Mouse (Mus musculus): ENCODE measurements around the gene Lhpp. TPM values are rescaled to one million over a fixed set of nuclear protein-coding genes. Genes with fewer than 3 reads are reported as not detected.

The Lhpp gene
- polyA plus RNA-seq, 1 experiment = 2.4 TPM

GRCm38 (mm10) chr7:132657371-132658057, 47.1 kb downstream of the Lhpp start:
- TF ChIP-seq GATA1 (IDR thresholded peaks at IDR 0.05; ENCODE audit: low read length) = no peak

- TF ChIP-seq GATA1 (IDR thresholded peaks at IDR 0.05; ENCODE audit: low read length) = no peak
These were observed 47.6 kb downstream of the Lhpp start for GRCm38 (mm10) chr7:132658058-132658450.

- no peak for TF ChIP-seq GATA1 (IDR thresholded peaks at IDR 0.05; ENCODE audit: low read length)
These were observed 48.2 kb downstream of the Lhpp start for GRCm38 (mm10) chr7:132658688-132659087.

- TF ChIP-seq GATA1 (IDR thresholded peaks at IDR 0.05; ENCODE audit: low read length) = no peak
These were observed 49.2 kb downstream of the Lhpp start for GRCm38 (mm10) chr7:132659633-132660032.

GRCm38 (mm10) chr7:132664815-132665214, 54.4 kb downstream of the Lhpp start:
- no peak for TF ChIP-seq GATA1 (IDR thresholded peaks at IDR 0.05; ENCODE audit: low read length)

GRCm38 (mm10) chr7:132665664-132666382, 55.4 kb downstream of the Lhpp start:
- TF ChIP-seq GATA1 (IDR thresholded peaks at IDR 0.05; ENCODE audit: low read length) = no peak

- TF ChIP-seq GATA1 (IDR thresholded peaks at IDR 0.05; ENCODE audit: low read length) = no peak
These were observed 56.1 kb downstream of the Lhpp start for GRCm38 (mm10) chr7:132666516-132666915.

GRCm38 (mm10) chr7:132668604-132669003, 58.2 kb downstream of the Lhpp start:
- TF ChIP-seq GATA1 (IDR thresholded peaks at IDR 0.05; ENCODE audit: low read length) = no peak

- TF ChIP-seq GATA1 (IDR thresholded peaks at IDR 0.05; ENCODE audit: low read length) = no peak
These were observed 59.8 kb downstream of the Lhpp start for GRCm38 (mm10) chr7:132669999-132670862.

- TF ChIP-seq GATA1 (IDR thresholded peaks at IDR 0.05; ENCODE audit: low read length) = no peak
These were observed 60.4 kb downstream of the Lhpp start for GRCm38 (mm10) chr7:132670863-132671165.

- TF ChIP-seq GATA1 (IDR thresholded peaks at IDR 0.05; ENCODE audit: low read length) = no peak
These were observed 62.1 kb downstream of the Lhpp start for GRCm38 (mm10) chr7:132672481-132672959.

GRCm38 (mm10) chr7:132673931-132674755, 63.7 kb downstream of the Lhpp start:
- TF ChIP-seq GATA1 (IDR thresholded peaks at IDR 0.05; ENCODE audit: low read length) = no peak

GRCm38 (mm10) chr7:132675922-132676321, 65.5 kb downstream of the Lhpp start:
- TF ChIP-seq GATA1 (IDR thresholded peaks at IDR 0.05; ENCODE audit: low read length) = no peak

GRCm38 (mm10) chr7:132679117-132679516, 68.7 kb downstream of the Lhpp start:
- no peak for TF ChIP-seq GATA1 (IDR thresholded peaks at IDR 0.05; ENCODE audit: low read length)

- no peak for TF ChIP-seq GATA1 (IDR thresholded peaks at IDR 0.05; ENCODE audit: low read length)
These were observed 69.1 kb downstream of the Lhpp start for GRCm38 (mm10) chr7:132679549-132679948.

All from G1E-ER4 (cell line).